Comparison of ENCODE assay signal across 10 mouse cellular contexts in genomic region chr11:76666002-76666649, GRCm38 (mm10). TPM values are rescaled to one million over a fixed set of nuclear protein-coding genes. Genes with fewer than 3 reads are reported as not detected.
DNase-seq lines count a peak whose midpoint lies in the region; ATAC-seq lines count a peak whose summit lies in the region.
"Had no signal": no experiment of that assay in that cellular context is flagged by ENCODE, and none has a peak within 500 bp of the region (broad histone marks: within the 10 kb centered on the region; RNA-seq: fewer than 3 reads in every experiment).

No protein-coding gene starts in this region.

- 8% methylated on average over 35 of the region's 35 CpGs for WGBS in heart, embryonic 13.5 days
- WGBS in forebrain, embryonic 13.5 days: 8% methylated on average over 35 of the region's 35 CpGs
- 9% methylated on average over 35 of the region's 35 CpGs for WGBS in limb, embryonic 15.5 days

- no peak for ATAC-seq in heart, embryonic 13.5 days (ENCODE audit: extremely low read depth, insufficient number of reproducible peaks, low FRiP score, low TSS enrichment)
- no peak for ATAC-seq in forebrain, embryonic 13.5 days
- no peak for ATAC-seq in limb, embryonic 15.5 days (ENCODE audit: insufficient number of reproducible peaks, low FRiP score, low TSS enrichment, low read depth)
- ATAC-seq in erythroblast, adult 5-6 weeks (replicated peaks; ENCODE audit: low FRiP score, poor library complexity, severe bottlenecking): no peak
- ATAC-seq: Patski had no signal

- peak overlapping the region; percentile 65 for H3K9ac ChIP-seq in heart, embryonic 13.5 days
- peak overlapping the region; percentile 45 for H3K9ac ChIP-seq in forebrain, embryonic 13.5 days
- peak overlapping the region; percentile 11; the same call in 1 of the 2 replicates for H3K9ac ChIP-seq in limb, embryonic 15.5 days

- no peaks in the 10 kb centered on the region for H3K36me3 ChIP-seq in heart, embryonic 13.5 days
- H3K36me3 ChIP-seq in forebrain, embryonic 13.5 days (ENCODE audit: poor library complexity, severe bottlenecking): no peaks in the 10 kb centered on the region
- no peaks in the 10 kb centered on the region for H3K36me3 ChIP-seq in limb, embryonic 15.5 days

- intact Hi-C loops in heart, postnatal 14 days (cut with DNase I): no loop called here

- peaks cover 8% of the 10 kb centered on the region for H3K4me1 ChIP-seq in heart, embryonic 13.5 days
- peaks cover 7% of the 10 kb centered on the region; the same call in 1 of the 2 replicates for H3K4me1 ChIP-seq in forebrain, embryonic 13.5 days
- H3K4me1 ChIP-seq in limb, embryonic 15.5 days: peaks cover 9% of the 10 kb centered on the region; the same call in 1 of the 2 replicates

- H3K27ac ChIP-seq in heart, embryonic 13.5 days (replicated peaks): no peak overlapping the region
- H3K27ac ChIP-seq in forebrain, embryonic 13.5 days: no peak overlapping the region
- H3K27ac ChIP-seq in limb, embryonic 15.5 days: no peak overlapping the region
- H3K27ac ChIP-seq: macrophage had no signal

- H3K27me3 ChIP-seq in heart, embryonic 13.5 days (replicated peaks): peaks cover 84% of the 10 kb centered on the region
- H3K27me3 ChIP-seq in forebrain, embryonic 13.5 days: peaks cover 78% of the 10 kb centered on the region
- H3K27me3 ChIP-seq in limb, embryonic 15.5 days: peaks cover 54% of the 10 kb centered on the region
- H3K27me3 ChIP-seq: Patski had no signal

- H3K4me2 ChIP-seq in heart, embryonic 13.5 days: peak overlapping the region; percentile 72
- H3K4me2 ChIP-seq in forebrain, embryonic 13.5 days: peak overlapping the region; percentile 61
- H3K4me2 ChIP-seq in limb, embryonic 15.5 days: peak overlapping the region; percentile 63

- H3K4me3 ChIP-seq in heart, embryonic 13.5 days: peak overlapping the region; percentile 50
- peak overlapping the region; percentile 33 for H3K4me3 ChIP-seq in forebrain, embryonic 13.5 days
- peak overlapping the region; percentile 33 for H3K4me3 ChIP-seq in limb, embryonic 15.5 days

- H3K9me3 ChIP-seq in heart, embryonic 13.5 days: no peaks in the 10 kb centered on the region
- H3K9me3 ChIP-seq in forebrain, embryonic 13.5 days (replicated peaks): no peaks in the 10 kb centered on the region
- no peaks in the 10 kb centered on the region for H3K9me3 ChIP-seq in limb, embryonic 15.5 days

- DNase-seq in heart, postnatal 14 days: no peak
- peak; percentile 57 for DNase-seq in ZHBTc4 (ENCODE audit: low read depth, low spot score)
- no peak for DNase-seq in thymus, postnatal 10 days (ENCODE audit: low spot score in 2 of 2)
- DNase-seq in spleen, postnatal 36 days (ENCODE audit: low spot score in 2 of 2): no peak

RNA-seq across cellular contexts. Expression of gene Bhlha9, which starts 6.1 kb away (rescaled TPM):
- 0.20 and 0.28 TPM in 2 replicates for polyA plus RNA-seq in heart, embryonic 13.5 days (2015; fragmentation: Nextera tagmentation; extraction: Ambion mirVana)
- not detected for total RNA-seq in heart, postnatal 14 days (2021)
- polyA plus RNA-seq in forebrain, embryonic 13.5 days (2015; fragmentation: Nextera tagmentation; extraction: Ambion mirVana): 0.14 and 0.19 TPM in 2 replicates
- polyA plus RNA-seq in limb, embryonic 15.5 days (2015; fragmentation: Nextera tagmentation; extraction: Ambion mirVana): 3.2 and 3.3 TPM in 2 replicates
- not detected in 2 replicates for total RNA-seq in erythroblast, adult 5-6 weeks (2015; ENCODE audit: low replicate concordance)
- not detected in 2 replicates for total RNA-seq in erythroblast, adult 5-6 weeks (2017; ENCODE audit: low replicate concordance)
- polyA plus RNA-seq: macrophage had no signal

RNA-seq across cellular contexts. Expression of gene Trarg1, which starts 13.5 kb away (rescaled TPM):
- 0.09 and 0.13 TPM in 2 replicates for polyA plus RNA-seq in heart, embryonic 13.5 days (2015; fragmentation: Nextera tagmentation; extraction: Ambion mirVana)
- 1 to 10 TPM; 5.0 to 5.1 TPM for total RNA-seq in heart, postnatal 14 days (2021)
- 0.06 TPM in 1 of 2 replicates, not detected in the other for polyA plus RNA-seq in forebrain, embryonic 13.5 days (2015; fragmentation: Nextera tagmentation; extraction: Ambion mirVana)
- polyA plus RNA-seq in limb, embryonic 15.5 days (2015; fragmentation: Nextera tagmentation; extraction: Ambion mirVana): 0.65 and 1.1 TPM in 2 replicates
- not detected in 2 replicates for total RNA-seq in erythroblast, adult 5-6 weeks (2015; ENCODE audit: low replicate concordance)
- total RNA-seq in erythroblast, adult 5-6 weeks (2017; ENCODE audit: low replicate concordance): not detected in 2 replicates
- polyA plus RNA-seq: macrophage had no signal

RNA-seq across cellular contexts. Expression of gene Abr, which starts 44.0 kb away (rescaled TPM):
- 21.1 and 22.8 TPM in 2 replicates for polyA plus RNA-seq in heart, embryonic 13.5 days (2015; fragmentation: Nextera tagmentation; extraction: Ambion mirVana)
- 10 to 100 TPM; 29.4 to 34.3 TPM for total RNA-seq in heart, postnatal 14 days (2021)
- polyA plus RNA-seq in forebrain, embryonic 13.5 days (2015; fragmentation: Nextera tagmentation; extraction: Ambion mirVana): 70.2 and 75.8 TPM in 2 replicates
- polyA plus RNA-seq in limb, embryonic 15.5 days (2015; fragmentation: Nextera tagmentation; extraction: Ambion mirVana): 31.2 and 31.9 TPM in 2 replicates
- 7.5 and 7.9 TPM in 2 replicates for total RNA-seq in erythroblast, adult 5-6 weeks (2015; ENCODE audit: low replicate concordance)
- 14.9 and 15.8 TPM in 2 replicates for total RNA-seq in erythroblast, adult 5-6 weeks (2017; ENCODE audit: low replicate concordance)

Comparison
In these comparisons a context has a peak if more than half of its experiments do, and no peak if none do; other contexts are left out.
1. H3K9ac ChIP-seq: peak in every context shown above with its lines; median percentile 65 in heart, embryonic 13.5 days; 45 in forebrain, embryonic 13.5 days; 11 in limb, embryonic 15.5 days.